Mouse (Mus musculus) urinary bladder, adult 2 months (tissue): ENCODE measurements at regions not wholly inside any gene's neighbourhood (a gene's known extent, or its start where the extent isn't known, plus 50 kb on each side); places are given as distances from the start of the nearest gene placed in this dataset.

ENCODE experiments used
- DNase-seq: peaks from one replicate; pipeline ENCODE4 v3.0.0; 2022; ENCODE audit warnings: low spot score

DNA sequence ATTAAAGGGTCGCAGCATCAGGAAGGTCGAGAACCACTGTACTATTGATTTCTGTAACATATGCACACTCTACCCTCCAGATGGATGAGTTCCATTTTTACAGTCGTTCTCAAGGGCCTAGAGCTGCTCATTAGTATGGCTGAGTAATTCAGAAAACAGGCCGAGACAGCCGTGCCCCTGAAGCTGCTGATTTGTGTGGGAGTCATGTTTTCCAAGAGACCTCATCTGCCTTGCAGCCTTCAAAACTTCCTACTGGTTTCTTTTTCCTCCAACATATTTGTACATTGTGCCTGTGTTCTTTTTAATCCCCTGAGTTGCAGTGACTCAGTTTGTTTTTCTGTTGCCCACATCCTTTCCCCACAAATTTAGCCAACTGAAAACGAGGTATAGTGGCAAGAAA lies 99.4 kb upstream of the Spred1 start:
- DNase-seq, result no peak

DNA sequence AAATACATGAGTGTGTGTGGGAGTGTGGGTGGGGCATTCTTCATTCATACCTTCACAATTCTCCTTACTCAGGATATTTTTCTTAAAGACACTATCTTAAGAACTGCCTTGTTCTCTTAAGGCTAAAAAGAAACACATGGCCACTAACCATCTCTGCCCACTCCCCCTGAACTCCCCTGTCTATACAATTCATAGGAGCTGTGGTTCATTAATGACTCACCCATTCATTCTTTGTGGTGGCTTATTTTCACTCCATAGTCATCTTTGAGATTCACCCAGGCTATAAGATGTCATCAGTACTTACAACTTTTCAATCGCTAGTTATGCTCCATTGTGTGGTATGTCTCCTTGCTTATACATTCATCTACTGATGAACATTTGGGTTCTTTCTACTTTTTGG lies 97.7 kb upstream of the Spred1 start:
- DNase-seq, result no peak

DNA sequence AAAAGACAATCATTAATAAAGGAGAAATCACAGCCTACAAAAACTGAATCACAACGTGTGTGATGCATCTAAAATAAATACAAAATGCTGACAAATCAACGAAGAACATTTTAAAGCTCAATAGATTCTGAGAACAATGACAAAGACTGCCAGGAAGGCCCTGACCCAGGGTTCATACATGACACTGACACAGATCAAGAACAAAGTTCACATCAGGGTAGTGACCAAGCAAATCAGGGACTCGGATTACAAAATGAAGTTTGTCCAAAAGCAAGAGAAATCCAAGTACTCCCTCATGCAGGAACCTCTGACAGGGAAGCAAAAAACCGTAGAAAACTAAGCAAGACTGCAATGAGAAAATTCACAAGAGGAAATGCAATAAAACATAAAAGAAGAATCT lies 94.1 kb upstream of the Spred1 start:
- no peak for DNase-seq

DNA sequence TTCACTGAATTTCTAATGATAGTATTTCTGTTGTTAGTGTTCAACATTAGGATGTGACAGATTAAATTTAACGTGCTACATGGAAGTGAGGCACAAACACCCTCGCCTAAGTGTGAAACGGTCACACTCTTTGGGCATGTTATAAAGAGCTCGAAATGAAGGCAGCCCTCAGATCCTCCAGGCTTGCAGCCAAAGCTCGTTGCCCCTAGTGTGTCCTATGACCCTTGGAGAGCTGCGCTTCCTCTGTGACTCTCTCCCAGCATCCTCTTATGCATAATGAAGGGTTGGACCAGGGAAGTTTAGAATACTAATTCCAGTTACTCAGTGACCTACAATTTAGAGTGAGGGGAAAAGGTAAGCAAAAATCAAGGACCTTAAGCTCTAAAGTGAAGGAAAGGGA lies 92.4 kb upstream of the Spred1 start:
- DNase-seq, result no peak

DNA sequence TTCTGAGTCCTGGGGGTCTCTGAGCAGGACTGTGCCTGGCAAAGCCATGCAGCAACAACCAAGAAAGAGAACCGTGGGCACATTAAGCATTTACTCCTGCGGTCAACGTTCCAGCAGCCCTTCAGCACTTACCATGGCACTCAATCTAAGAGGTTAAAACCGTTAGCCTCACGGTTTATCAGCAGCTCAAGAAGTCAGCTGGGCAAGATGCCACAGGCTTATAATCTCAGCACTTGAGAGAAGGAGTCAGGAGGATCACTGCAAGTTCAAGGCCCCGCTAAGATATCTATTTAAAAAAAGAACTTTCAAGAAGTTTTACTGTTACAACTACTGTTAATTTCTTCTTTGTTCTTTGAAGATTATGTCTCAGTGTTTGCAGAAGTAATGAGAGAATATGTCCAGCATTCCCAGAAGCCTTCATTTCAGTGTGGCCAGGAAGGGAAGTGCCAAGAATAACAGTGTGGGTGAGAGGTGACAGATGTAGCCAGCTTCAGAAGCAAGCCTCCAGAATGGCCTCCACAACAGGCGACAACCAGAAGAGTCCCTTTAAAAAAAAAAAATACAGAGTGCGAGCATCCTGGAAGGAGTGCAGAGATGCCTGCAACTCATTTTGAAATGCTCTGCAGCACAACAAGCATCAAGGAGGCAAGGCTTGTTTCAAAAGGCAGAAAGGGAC lies 84.8 kb upstream of the Spred1 start:
- no peak for DNase-seq

DNA sequence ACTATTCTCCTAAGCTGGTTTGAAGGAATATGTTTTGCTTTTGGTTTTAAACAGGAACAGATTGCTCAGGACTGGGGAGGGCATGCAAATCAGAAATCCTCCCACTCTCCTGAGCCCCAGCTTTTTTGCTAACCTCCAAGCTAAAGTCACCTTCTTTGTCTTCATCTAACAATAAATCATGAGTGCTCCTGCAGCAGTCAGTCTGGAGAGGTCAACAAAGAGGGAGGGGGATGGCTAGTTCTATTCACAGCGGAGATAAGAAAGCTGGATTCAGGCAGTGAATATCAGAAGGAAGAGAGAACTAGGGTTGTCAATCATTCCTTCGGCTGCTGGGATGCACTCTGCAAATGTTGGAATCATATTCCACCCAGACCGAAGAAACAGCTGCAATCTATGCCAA lies 81.0 kb upstream of the Spred1 start:
- DNase-seq, result no peak

DNA sequence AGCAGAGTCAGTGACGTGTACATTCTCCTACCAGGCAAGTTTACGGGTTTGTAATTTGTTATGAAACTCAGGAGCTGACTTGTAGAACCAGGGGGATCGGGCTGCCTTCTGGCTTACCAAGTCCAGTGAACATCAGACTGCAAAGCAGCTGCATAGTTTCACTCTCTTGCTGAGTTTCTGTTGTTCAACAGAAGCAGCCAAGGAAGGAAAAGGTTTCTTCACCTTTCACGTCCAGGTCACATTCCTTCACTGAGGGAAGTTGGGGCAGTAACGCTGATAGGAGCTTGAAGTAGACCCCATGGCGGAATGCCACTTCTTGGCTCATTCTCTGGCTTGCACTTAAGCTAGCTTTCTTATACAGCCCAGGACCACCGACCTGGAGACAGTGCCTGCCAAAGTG lies 77.3 kb upstream of the Spred1 start:
- DNase-seq, result no peak

DNA sequence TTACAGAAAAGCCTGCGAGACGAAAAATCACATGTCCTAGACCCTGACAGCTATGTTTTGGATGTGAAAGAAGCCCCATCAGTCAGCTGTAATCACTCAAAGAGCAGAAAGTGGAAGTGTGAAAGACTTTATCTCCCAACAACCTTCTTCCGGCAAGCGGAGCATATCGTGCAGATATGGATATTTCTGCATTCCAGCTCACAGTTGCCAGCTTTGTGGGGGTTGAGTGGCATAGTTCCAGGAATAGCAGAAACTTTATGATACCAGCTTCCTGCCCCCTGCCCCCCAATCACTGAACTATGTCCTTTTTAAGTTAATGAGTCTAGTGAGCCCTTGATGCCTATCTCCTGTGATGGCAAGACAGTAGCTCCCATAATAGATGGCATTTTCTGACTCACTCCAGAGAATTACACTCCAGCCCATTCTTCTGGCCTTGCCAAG lies 72.9 kb upstream of the Spred1 start:
- DNase-seq, result no peak

DNA sequence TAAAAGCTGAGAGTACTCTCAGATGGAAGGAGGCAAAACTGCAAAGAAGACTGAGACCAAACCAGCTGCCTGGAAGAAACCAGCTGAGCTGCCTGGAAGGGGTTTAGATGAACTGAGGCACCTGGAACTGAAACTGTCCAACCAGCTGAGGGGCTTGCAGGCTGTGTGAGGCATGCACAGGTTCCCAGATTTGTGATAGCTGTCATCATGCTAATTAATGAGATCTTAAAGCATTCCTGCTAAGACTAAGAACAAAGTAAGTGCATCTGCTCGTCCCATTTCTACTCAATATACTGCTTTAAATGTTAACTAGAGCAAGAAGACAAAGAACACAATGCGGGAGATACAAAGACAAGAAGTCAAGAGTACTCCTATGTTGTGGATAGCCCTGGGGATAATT lies 71.1 kb upstream of the Spred1 start:
- no peak for DNase-seq

DNA sequence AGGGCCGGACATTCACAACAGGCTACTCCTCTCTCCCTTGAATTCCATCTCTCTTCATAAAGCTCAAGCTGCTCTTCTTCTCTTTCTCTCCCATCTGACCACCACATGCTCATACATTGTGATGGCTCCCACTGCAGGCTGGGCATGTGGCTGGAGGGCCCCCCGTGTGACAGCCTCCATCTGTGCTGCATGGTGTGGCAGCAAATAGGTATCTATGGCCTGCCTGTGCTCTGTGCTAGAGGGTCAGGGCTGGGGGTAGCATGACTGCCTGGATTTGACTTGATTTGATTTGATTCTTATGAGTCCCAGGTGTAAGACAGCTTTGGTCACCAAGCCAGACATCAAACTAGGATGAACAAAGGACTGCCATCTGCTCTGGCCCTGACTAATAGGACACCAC lies 57.0 kb upstream of the Spred1 start:
- no peak for DNase-seq

DNA sequence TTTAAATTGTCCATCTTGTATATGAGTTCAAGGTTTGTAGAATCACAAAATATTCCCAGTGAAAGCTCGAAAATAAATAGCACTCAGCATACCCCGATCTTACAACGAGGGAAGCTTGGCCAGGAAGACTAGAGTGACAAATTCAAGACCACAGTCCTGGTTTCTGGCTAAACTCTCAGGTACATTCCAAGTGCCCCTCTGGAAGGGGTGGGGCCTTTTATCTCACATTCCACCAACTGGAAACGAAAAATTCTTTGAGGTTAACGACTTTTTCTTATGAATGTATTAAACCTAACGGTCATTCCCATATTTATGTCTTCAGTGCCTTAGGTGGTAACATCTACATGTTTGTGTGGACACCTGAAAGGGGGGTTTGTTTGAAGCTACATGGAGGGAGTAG lies 50.8 kb upstream of the Spred1 start:
- no peak for DNase-seq

DNA sequence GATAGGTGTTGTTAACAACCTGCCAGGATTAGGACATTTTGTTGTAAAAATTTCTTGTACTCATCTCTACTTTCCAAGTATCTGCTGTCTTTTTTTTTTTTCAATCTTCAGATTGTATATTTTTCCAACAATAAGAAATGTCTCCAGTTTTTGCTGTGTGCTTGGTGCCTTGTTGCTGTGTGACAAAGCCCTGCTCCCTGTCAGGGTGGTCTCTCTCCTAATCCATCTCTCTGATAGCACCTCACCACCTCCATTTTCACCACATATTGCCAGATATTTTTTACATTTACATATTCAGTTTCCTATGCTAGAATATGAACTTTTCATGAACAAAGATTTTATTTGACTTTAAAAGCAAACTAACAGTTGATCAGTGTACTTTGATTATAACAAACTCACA lies 50.1 kb upstream of the Spred1 start:
- DNase-seq, result no peak
